Mouse (Mus musculus): ENCODE results near the gene Nkapd1.

DNA sequence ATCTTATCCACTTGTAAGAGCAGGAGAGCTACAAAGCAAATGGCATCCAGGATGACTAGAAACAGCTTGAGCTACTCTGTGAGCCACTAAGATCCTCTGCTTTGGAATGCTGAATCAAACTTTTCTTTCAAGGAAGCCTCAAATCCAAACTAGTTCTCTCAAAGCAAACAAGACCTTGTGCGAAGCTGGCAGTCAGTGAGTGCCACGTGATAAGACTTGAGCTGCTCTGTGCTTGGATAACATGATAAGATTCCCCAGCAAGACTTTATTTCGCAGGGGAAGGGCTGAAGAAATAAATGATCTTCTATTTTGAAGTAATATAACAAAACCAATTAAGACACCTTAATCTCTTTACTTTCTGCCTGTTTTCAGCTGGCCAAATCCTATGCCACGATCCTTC lies 51.3 kb downstream of the Nkapd1 start:
- TF ChIP-seq GATA1 (IDR thresholded peaks at IDR 0.05; ENCODE audit: low read length) (no peak), TAL1 (IDR thresholded peaks at IDR 0.05; ENCODE audit: low read length) (no peak)
